Mouse (Mus musculus) regulatory T cell (primary cell): ENCODE measurements at regions not wholly inside any gene's neighbourhood (a gene's known extent, or its start where the extent isn't known, plus 50 kb on each side); places are given as distances from the start of the nearest gene placed in this dataset.

Source experiments
- in situ Hi-C: fragments of 300-600 bp; cut with MboI, MseI; formaldehyde crosslinking; loops from one replicate; pipeline ENCODE4 v1.15.1; 2025; ENCODE audit warnings: high pct_unique_total_duplicates

- in situ Hi-C loops: loop anchor here (10.0 kb wide), 1 partner anchor 83 kb away; no protein-coding TSS in a partner anchor
Measured at GRCm38 (mm10) chr7:58488250-58488649, 167.7 kb upstream of the Atp10a start.
